Mouse (Mus musculus) kidney, adult 2 months (tissue): ENCODE data around the gene Sox5. TPM values are rescaled to one million over a fixed set of nuclear protein-coding genes. Genes with fewer than 3 reads are reported as not detected.

Experiments used
- DNase-seq: peaks from one replicate; pipeline ENCODE4 v3.0.0; 2021
- H3K27ac ChIP-seq: fragments of 200-500 bp; 2 replicates; pipeline ENCODE4 v1.5.1; 2012; ENCODE audit warnings: low read depth, low read length, control low read depth, inconsistent platforms; ENCODE audit not compliant: insufficient read depth
- H3K27me3 ChIP-seq: fragments of 200-500 bp; replicated peaks from 2 replicates; pipeline ENCODE4 v1.6.1; 2012; ENCODE audit warnings: mild to moderate bottlenecking, moderate library complexity, low read length, inconsistent platforms; ENCODE audit not compliant: control insufficient read depth, insufficient read depth
- H3K36me3 ChIP-seq: fragments of 200-500 bp; 2 replicates; pipeline ENCODE4 v1.6.1; 2012; ENCODE audit warnings: mild to moderate bottlenecking, moderate library complexity, low read length, inconsistent platforms; ENCODE audit not compliant: control insufficient read depth, insufficient read depth
- H3K4me1 ChIP-seq: fragments of 200-500 bp; 2 replicates; pipeline ENCODE4 v1.6.1; 2011; ENCODE audit warnings: low read length; ENCODE audit not compliant: control insufficient read depth, insufficient read depth
- H3K4me3 ChIP-seq: fragments of 200-500 bp; 2 replicates; pipeline ENCODE4 v1.5.1; 2011; ENCODE audit warnings: mild to moderate bottlenecking, low read depth, low read length, control low read depth; ENCODE audit not compliant: insufficient read depth
- CTCF ChIP-seq: fragments of 200-500 bp; conservative IDR thresholded peaks from 2 replicates; pipeline ENCODE4 v1.5.1; 2011; ENCODE audit warnings: low read depth, mild to moderate bottlenecking, control low read depth, low read length, moderate library complexity, mixed read lengths; ENCODE audit not compliant: insufficient read depth, insufficient read length
- POLR2A ChIP-seq: fragments of 200-500 bp; IDR thresholded peaks from one replicate; pipeline ENCODE4 v1.6.1; 2011; ENCODE audit warnings: low read depth, low read length, control low read depth
- WGBS: fragments of 180-500 bp; shearing (Covaris S2); methylation state at CpG from one replicate; pipeline ENCODE4 v1.1.7; 2018; 5-methylcytosine and 5-hydroxymethylcytosine counted together
- polyA plus RNA-seq: library from polyadenylated mRNA; depleted of rRNA; stranded (reverse); fragments of >200 nt; gene quantifications from 2 replicates; pipeline ENCODE4 v1.2.3, GENCODE M21; 2012

Gene Sox5
- polyA plus RNA-seq, 1 experiment, result 2.9 TPM

DNA sequence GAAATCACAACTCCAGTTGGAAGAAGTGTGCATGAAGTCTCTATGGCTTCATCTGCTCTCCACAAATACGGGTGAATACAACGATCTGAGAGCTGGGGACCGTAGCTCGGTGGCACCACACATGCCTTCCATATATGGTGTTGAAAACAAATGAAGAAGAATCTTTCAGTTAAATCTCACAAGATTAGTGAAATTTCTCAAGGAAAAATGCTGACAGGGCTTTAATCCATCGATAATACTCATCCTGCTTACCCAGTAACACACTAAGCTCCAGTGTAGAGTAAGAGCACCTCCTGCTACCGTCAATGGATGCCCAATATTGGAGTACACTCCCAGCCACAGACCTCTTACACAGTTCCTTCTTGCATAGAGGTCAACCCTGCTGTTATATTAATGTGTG lies 678.2 kb downstream of the Sox5 start:
- no peaks in the 10 kb centered on the region for H3K4me1 ChIP-seq
- no peak overlapping the region for H3K4me3 ChIP-seq
- no peak for DNase-seq
- H3K27me3 ChIP-seq, result no peaks in the 10 kb centered on the region
- no peak overlapping the region for H3K27ac ChIP-seq
- 87% methylated on average over 6 of the region's 6 CpGs for WGBS
- no peaks in the 10 kb centered on the region for H3K36me3 ChIP-seq
- TF ChIP-seq CTCF, result no peak

DNA sequence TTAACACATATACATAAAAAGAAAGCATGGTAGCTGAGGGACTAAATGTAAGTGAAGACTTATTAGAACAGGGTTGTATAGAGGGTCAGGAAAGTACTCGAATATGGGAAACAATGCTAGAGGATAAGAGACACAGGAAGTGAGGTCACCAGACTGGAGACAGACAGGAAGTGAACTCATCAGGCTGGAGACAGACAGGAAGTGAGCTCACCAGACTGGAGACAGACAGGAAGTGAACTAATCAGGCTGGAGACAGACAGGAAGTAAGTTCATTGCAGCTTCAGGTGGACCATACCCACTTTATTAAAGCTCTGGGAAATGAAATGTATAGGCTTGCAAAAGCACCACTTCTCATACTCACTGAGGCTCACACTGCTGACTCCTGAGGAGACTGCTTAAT lies 680.9 kb downstream of the Sox5 start:
- no peak for DNase-seq

DNA sequence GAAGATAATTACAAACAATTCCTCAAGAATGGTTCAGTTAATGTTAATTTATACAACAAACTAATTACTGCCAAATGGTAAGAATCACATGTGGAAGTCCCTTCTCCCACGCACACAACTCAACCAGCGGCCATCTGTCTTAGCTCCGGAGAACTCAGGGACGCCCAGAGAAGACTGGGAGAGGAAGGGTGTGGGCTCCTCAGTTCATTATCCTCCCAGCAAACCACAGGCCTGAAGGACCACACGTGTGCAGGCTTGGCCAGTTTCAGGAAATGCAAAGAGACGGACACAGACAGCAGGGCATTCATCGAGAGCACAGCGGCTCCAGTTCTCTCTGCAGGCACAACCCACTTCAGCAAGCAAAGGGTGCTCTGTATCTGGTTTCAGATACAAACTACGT lies 683.7 kb downstream of the Sox5 start:
- TF ChIP-seq CTCF (no peak), POLR2A (no peak)
- Histone ChIP-seq H3K36me3 (no peaks in the 10 kb centered on the region), H3K4me3 (no peak overlapping the region), H3K4me1 (no peaks in the 10 kb centered on the region), H3K27me3 (no peaks in the 10 kb centered on the region), H3K27ac (no peak overlapping the region)
- DNase-seq, result no peak
- 41% methylated on average over 9 of the region's 9 CpGs for whole genome bisulfite sequencing

More for the DNA sequence above, 680.9 kb downstream of the Sox5 start:
- WGBS, result 73% methylated on average over 1 of the region's 1 CpGs
- no peak for TF ChIP-seq CTCF
- no peak for TF ChIP-seq POLR2A
- Histone ChIP-seq H3K4me1 (no peaks in the 10 kb centered on the region), H3K4me3 (no peak overlapping the region), H3K27me3 (no peaks in the 10 kb centered on the region), H3K27ac (no peak overlapping the region), H3K36me3 (no peaks in the 10 kb centered on the region)

DNA sequence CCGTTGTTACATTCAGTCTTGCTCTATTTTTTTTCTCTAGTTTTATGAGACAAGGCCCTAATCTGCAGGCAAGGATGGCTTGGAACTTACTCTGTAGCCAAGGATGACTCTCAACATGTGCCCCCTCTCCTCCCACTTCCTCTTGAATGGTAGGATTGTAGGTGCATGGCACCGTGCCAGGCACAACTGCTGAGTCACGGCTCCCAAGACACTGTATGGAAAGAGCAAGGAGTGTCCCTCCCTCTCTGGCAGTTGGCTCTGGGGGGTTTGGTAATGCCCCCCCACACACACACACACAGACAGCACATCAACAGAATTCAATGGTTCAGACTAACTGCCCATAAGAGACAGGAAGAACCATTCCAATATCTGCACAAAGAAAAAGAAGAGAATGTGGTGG lies 693.5 kb downstream of the Sox5 start:
- 75% methylated on average over 3 of the region's 3 CpGs for WGBS
- no peaks in the 10 kb centered on the region for H3K4me1 ChIP-seq
- no peak for DNase-seq
- no peak overlapping the region for H3K4me3 ChIP-seq
- H3K27ac ChIP-seq, result no peak overlapping the region
- TF ChIP-seq POLR2A (no peak), CTCF (no peak)
- H3K27me3 ChIP-seq, result no peaks in the 10 kb centered on the region
- H3K36me3 ChIP-seq, result no peaks in the 10 kb centered on the region

DNA sequence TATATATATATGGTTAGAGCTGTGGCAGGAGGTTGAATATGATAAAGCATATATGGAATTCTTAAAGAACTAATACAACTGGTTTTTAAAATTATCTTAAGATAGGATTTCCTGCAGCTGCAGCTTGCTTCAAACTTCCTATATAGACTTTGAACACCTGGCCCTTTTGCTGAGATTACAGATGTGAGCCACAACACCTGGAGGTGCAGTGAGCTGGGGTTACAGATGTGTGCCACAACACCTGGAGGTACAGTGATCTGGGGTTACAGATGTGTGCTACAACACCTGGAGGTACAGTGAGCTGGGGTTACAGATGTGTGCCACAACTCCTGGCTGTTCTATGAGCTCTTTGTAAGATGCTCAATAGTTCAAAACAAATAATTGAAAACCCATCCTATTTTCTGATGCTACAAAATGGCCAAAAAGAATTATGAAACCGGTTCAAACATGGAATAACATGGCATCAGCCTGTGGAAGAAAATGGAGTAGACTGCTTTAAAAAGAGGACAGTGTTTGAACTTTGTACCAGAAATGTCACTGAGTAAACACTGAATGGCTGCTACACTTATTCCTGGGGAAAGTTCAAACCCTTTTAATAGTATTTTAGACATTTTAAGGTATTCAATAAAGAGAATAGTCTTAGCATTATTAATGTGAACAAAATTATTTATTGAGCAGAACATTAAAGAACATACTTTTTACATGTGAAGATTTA lies 695.5 kb downstream of the Sox5 start:
- no peak overlapping the region for H3K4me3 ChIP-seq
- H3K36me3 ChIP-seq, result no peaks in the 10 kb centered on the region
- DNase-seq, result no peak
- H3K4me1 ChIP-seq, result no peaks in the 10 kb centered on the region
- WGBS, result 70% methylated on average over 1 of the region's 1 CpGs
- H3K27ac ChIP-seq, result no peak overlapping the region
- no peaks in the 10 kb centered on the region for H3K27me3 ChIP-seq
- TF ChIP-seq POLR2A (no peak), CTCF (no peak)

DNA sequence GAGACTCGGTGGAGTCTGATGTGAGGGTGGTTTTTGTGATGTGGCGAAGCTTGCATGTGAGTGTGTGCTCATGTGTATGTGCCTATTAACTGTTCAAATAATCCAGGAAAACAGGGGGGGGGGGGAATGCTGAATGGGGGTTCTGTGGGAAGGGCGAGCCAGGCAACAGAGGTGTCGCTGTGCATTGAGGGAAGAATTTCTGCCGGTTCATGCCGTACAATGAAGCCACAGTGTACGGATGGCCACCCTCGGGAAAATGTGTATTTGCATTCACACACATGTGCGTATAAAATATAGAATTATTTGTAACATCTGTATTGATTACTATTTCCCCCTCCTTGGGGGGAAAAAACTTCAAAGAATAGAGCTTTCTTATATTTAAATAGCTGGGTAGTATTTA lies 699.5 kb downstream of the Sox5 start:
- Histone ChIP-seq H3K36me3 (no peaks in the 10 kb centered on the region), H3K27me3 (no peaks in the 10 kb centered on the region), H3K4me1 (no peaks in the 10 kb centered on the region), H3K27ac (no peak overlapping the region), H3K4me3 (no peak overlapping the region)
- 96% methylated on average over 9 of the region's 9 CpGs for WGBS
- DNase-seq, result no peak
- TF ChIP-seq POLR2A (no peak), CTCF (no peak)

DNA sequence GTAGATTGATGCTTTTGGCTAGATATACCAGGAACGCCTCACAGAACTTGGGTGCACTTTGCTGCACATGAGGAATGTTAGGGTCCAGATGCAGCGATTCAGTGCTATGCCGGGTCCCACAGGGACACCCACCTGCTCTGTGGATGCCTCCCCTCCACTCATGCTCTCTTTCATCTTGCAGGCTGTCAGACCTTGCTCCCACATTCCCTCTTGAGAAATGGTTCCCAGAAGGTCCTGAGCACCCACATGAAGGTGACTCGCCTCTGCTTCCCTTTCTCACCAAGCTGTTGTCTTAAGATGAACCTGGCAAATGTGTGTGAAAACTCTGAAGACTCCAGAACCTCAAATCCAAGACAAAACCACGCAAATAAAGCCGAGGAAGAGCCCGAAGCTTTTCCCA lies 704.0 kb downstream of the Sox5 start:
- Histone ChIP-seq H3K27ac (no peak overlapping the region), H3K4me3 (no peak overlapping the region), H3K27me3 (no peaks in the 10 kb centered on the region), H3K36me3 (no peaks in the 10 kb centered on the region), H3K4me1 (no peaks in the 10 kb centered on the region)
- TF ChIP-seq CTCF, result no peak
- no peak for TF ChIP-seq POLR2A
- no peak for DNase-seq
- WGBS, result 76% methylated on average over 7 of the region's 7 CpGs

DNA sequence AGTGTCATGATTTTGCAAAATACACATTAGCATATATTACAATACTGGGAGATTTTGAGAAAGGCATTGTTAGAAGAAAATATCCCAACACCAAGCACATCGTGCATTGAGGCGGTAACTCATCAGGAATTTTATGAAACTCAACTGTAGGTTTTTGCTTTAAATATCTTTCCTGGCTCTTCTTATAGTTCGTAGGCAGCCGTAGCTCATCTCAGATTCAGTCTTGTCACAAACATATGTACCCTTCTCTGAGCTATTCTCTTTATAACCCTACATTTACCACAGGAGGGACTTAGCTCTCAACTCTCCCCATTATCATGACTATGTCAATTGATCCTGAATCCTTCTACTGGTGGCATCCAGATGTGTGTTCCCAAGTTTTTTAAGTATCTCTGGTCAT lies 705.4 kb downstream of the Sox5 start:
- Histone ChIP-seq H3K4me3 (no peak overlapping the region), H3K4me1 (no peaks in the 10 kb centered on the region), H3K36me3 (no peaks in the 10 kb centered on the region), H3K27ac (no peak overlapping the region), H3K27me3 (no peaks in the 10 kb centered on the region)
- WGBS, result 97% methylated on average over 4 of the region's 4 CpGs
- no peak for DNase-seq
- TF ChIP-seq POLR2A (no peak), CTCF (no peak)
